Mouse (Mus musculus) ovary, postnatal 36 days (tissue): ENCODE measurements around the gene Fbxl3.
A peak's percentile ranks its signal among the peaks of the same experiment; 100 is the strongest.

Source experiments
- DNase-seq: peaks from one replicate; pipeline ENCODE4 v3.0.0; 2022; ENCODE audit warnings: low spot score, mixed read lengths

The Fbxl3 gene

GRCm38 (mm10) chr14:103085840-103086533 lies 13.4 kb downstream of the Fbxl3 start:
- DNase-seq, result no peak

DNA sequence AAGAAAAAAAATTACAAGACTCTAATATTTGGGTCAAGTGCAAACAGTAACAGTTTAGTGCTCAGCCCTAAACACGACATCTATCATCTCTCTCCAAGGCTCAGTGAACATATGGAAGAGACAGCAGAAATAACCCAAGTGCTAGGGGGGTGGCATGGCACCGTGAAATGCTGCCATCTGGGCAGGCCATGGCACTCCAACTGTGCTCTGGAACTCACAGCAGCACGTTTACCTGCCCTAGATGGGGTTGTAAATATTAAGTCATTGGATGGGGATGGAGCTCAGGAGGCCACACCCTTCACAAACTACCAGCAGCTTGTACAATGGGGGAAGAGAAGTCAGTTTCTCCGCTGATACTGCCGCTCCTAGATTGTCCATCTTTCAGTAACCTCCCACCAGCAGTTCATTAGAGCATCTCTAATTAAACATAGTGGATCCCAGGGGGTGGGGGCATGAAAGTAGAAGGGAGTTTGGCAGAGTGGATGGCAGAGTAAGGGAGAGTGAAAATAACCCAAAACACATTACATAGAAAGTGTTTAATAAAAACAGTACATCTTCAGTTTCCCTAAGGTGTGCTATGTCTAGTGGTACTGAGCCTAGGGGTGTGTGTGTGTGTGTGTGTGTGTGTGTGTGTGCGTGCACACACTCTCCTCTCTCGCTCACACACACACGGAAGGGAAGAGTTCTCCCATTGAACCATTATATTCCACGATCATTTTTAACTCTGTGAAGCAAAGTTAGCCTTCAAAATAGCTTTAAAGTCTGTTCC lies 20.0 kb downstream of the Fbxl3 start:
- DNase-seq, result no peak

DNA sequence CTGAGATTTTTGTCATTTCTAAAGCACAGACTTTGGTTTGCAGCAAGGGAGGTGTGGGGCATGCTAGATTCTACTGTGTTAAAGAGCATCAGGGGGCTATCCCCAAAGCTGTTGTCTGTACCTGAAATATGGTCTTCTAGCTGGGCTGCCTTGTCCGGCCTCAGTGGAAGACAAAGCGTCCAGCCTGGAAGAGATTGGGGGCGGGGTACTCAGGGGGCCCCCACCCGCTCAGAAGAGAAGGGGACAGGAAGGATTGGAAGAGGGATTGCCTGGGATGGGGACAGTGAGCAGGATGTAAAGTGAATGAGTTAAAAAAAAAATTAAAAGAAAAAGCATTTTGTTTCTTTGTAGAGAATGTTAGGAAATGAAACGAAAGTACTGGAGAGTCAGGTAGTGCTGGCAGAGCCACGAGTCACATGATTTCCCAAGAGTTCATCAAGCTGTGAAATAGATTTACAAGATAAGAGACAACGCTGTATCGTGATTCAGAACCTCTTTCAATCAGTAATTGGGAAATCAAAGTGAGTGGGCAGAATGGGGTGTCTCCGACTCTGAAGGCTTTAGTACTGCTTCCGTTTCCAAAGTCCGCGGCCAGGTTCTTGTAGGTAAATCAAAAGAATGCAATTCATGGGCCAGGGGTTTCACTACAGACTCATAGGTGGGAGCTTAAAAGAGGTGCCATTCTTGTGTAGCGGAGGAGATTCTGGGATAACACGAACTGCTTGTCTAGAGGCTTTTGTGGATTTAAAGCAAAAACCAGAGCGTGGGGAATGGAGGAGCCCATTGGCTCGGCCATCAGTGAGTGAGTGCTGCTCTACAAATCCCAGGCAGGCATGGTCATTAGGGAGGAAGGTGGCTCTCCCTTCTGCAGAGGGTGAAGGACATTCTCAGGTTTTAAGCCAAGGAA lies 21.1 kb downstream of the Fbxl3 start:
- no peak for DNase-seq

DNA sequence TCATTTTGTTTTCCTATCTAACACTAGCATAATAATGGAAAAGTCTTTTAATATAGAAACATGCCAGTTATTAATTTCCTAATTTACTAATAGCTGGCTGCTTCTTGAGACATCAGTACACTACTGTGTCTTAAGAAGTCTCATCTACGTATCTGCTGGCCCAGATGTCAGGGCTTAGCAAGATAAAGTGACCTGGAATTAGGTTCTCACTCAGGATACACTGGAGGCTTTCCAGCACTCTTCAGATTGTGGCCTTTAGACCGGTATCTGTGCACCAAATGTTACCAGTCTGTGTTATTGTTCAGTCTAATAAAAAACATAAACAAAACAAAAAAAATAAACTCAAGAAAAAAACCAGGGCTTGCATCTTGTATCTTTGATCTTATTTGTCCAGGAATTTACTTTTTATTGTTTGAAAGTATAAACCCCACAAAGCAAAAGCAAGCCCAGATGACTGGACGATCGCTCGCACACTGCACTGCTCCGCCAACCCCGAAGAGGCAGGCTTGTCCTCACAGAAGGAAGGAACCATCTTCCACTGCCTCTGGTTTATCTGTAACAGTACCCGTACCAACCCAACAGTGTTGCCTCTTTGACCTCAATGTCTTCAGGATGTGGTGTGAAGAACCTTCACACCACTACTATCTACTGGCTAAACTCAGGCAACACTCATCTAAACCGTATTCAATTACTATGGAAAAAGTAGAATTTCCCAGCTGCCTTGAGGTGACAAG lies 21.9 kb downstream of the Fbxl3 start:
- DNase-seq, result no peak

GRCm38 (mm10) chr14:103075166-103075565 lies 24.2 kb downstream of the Fbxl3 start:
- DNase-seq, result no peak

DNA sequence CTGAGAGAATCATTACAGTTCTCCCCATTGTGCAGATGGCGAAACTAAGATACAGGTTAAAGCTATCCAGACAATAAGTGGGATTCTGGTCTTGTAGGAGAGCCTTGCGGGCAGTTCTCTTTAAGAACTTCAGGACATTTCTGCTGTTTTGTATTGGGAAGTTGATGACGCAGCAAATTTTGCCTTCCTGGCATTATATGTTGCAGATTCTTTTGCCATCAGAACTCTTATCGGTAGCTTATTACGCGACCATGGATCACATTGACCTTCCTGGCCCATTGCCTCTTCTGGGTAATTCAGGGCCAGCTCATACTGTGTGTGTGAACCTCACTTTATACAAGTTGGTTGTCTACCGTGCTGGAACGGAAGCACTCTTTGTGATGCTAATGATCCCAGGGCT lies 25.5 kb downstream of the Fbxl3 start:
- no peak for DNase-seq

DNA sequence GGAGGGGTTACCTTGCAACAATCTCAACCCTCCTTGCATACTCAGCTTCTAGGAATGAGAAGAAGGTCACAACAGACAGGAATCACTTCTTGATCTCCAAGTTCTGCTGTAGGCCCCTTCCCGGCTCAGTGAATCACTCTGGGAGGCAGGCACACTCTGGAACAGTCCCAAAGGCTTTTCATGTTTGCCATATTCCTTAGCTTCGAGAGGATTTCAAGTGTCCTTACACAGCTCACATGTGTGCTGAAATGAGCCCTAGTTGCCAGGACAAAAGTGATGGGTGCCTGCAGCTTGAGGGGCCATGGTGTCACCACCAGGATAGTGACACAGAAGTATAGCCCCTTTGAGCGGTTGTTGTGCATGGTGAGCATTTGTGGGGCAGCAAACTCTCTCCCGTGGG lies 26.6 kb downstream of the Fbxl3 start:
- no peak for DNase-seq

- no peak for DNase-seq
Observed at GRCm38 (mm10) chr14:103071471-103071870, 27.9 kb downstream of the Fbxl3 start.

- peak; percentile 18 for DNase-seq
Observed at GRCm38 (mm10) chr14:103070790-103071189, 28.6 kb downstream of the Fbxl3 start.

DNA sequence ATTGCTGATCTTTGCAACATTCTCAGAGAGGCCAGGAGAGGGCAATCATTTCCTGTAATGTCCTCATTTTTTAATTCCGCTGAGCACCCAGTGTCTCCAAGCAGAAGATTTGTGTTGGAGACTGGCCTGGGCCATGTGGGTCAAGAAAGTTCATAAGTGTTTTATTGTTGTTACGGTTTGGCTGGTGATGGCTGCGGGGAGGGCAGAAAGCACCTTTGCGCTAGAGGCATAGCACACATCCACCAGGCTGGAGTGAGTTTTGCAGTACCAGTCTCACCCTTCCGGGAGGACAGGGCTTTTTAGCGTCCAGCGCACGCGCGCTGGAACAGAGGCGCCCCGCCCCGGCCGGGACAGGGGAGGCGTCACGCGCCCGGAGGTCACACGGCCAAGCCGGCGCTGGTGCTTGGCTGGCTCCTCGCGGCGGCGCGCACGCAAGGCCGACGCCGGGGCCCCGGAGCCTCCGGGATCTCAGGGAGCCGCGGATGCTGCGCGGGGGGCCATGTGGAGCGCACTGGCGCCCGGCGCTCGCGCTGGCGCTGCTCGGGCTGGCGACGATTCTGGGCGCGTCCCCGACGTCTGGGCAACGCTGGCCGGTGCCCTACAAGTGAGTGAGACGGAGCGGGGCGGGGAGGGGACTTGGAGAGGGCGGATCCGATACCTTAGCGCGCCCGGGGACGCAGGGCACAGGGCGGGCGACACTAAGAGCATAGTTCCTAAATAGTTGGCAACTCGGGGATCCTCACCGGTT lies 29.3 kb downstream of the Fbxl3 start, which contains the start of gene Cln5:
Gene Cln5 (plus strand): TSS at position 353 of the 748 bp plus-strand sequence.
- DNase-seq, result peak; percentile 96

- no peak for DNase-seq
Observed at GRCm38 (mm10) chr14:103069465-103069863, 29.9 kb downstream of the Fbxl3 start.

DNA sequence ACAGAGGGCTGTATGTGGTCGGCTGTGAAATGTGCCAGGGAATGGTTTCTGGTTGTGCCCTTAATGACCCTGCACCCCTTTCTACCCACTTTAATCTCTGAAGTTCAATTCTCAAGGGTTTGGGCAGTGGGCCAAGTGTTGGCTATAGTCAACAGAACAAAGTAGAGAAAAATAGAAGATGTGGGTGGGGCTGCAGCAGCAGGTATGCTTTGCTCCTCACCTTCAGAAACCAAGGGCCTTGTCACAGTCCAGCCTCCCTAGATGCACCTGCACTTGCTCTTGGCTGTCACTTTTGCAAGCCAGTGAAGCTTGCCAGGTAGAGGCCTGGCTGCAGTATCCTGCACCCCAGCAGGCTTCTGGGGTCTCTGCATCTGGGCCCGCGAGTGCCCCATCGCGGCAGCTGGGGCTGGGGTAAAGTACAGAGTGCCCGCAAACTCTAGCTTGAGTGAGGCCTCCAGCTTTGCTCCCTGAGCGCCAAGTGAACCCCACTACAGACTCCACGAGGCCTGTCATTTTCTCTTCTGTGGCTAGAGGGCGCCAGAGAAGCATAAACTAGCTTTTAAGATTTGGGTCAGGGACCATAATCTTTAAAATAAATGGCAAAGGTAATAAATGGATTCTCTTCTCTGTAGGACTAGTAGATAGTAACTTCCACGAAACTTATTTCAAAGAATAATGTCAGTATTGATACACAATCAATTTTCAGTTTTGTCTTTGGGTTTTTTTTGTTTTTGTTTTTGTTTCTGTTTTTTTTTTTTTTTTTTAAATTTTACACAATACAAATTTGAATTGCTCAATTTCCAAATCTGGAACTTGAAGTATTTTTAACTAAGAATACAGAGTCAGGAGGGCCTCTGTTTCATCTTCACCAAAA lies 33.8 kb downstream of the Fbxl3 start:
- DNase-seq, result peak; percentile 66

DNA sequence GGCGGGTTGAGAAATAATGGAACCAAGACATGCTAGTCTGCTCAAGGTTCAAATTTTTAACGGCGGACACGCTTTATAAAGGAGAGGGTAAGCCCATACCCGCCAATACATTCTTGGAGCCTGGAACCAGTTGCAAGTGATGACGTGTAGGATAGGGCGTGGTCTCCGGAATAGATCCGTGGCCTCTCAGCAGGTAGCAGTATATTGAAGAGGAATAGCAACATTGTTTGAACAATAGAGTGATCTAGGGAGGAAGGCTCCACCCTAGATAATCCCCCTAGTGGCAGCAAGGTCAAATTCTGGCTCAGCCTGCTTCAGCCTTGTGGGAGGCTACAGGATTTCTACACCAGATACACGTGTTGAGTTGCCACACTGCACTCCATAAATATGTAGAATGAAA lies 39.9 kb downstream of the Fbxl3 start:
- no peak for DNase-seq

GRCm38 (mm10) chr14:103058998-103059397 lies 40.4 kb downstream of the Fbxl3 start:
- no peak for DNase-seq

GRCm38 (mm10) chr14:103056601-103057000 lies 42.8 kb downstream of the Fbxl3 start:
- DNase-seq, result no peak

GRCm38 (mm10) chr14:103054731-103055130 lies 44.6 kb downstream of the Fbxl3 start:
- no peak for DNase-seq

DNA sequence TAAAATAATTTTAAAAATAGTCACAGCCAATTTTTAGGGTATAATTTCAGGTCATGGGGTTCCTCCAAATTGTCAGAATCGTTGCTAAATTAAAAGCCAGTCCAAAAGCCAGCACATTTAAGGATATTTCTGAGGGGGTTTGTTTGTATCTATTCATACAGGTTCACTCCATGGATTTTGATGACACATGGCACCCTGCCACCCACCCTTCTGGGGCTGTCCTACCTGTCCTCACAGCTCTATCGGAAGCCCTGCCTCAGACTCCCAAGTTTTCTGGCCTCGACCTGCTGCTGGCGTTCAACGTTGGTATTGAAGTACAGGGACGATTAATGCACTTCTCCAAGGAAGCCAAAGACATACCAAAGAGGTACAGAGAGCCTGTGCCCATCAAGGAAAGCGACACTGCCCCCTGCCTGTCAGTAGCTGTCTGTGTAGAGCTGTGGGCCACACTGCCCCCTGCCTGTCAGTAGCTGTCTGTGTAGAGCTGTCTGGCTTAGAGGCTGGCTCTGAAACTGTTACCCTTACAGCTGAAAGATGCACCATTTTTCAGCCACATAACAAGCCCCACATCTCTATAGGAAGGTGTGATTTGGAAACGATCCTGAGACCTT lies 48.1 kb downstream of the Fbxl3 start:
- peak; percentile 79 for DNase-seq

DNA sequence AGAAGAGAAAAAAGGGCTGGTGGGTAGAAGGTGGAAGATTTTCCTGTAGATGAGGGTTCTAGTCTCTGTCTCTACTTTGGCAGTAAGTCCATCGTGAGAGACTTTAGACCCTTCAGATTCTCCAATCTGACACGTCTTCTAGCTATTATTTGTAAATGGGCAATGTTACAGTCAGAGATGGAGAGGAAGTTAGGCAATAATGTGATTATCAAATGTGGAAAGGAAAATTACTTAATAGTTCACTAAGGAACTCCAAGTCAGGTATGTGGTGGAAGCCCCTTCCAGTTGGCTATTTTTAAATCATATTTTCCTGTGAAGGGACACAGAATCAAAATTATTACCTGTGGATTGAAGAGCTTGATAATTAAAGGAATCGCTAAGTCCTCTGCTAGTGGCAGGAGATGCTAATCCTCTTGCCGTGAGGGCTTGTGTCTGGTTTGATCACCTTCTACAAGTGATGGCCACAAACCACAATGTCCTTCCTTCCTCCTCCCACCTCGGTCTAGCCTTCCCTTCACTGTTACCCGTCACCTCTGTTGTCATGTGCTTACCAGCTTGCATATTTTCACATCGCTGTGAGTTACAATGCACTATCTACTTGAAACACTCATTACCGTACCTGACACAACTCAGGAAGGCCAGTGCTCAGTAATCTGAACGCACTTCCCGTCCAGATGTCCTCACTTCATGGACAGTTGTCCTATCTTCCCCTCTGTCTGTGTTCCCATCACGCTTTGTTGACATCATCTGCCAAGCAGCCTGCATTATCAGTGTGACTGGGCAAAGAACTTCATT lies 50.9 kb downstream of the Fbxl3 start:
- DNase-seq, result no peak

DNA sequence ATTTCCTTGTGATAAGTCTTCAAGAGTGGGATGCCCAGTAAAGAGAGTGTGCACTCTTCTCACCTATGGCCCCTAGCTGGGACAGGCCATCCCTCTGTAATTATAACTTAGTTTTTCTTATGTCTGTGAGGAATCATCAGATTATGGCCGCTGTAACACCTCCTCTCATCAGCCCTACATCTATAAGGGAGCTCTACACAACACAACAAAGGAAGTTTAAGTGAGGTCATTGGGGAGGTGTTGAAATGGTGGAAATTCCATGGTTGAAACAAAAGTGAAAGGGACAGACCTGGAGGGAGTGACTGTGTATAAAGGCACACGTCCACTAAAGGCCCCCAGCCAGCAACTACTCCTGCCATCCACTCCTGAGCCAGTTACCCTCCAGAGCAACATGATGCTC lies 52.7 kb downstream of the Fbxl3 start, which contains the start of gene Acod1:
Gene Acod1 (plus strand): TSS at position 301 of the 400 bp plus-strand sequence.
- no peak for DNase-seq
